Mouse (Mus musculus) CH12.LX (cell line): ENCODE measurements around the gene Tbata. TPM values are rescaled to one million over a fixed set of nuclear protein-coding genes. Genes with fewer than 3 reads are reported as not detected.
A peak's percentile ranks its signal among the peaks of the same experiment; 100 is the strongest.

Source experiments
- DNase-seq: peaks from one replicate; pipeline ENCODE4 v3.0.0-alpha.2; 2013; ENCODE audit errors: extremely low read depth
- H3K27ac ChIP-seq: 2 replicates; pipeline ENCODE4 v1.5.1; 2012; ENCODE audit warnings: low read depth, mild to moderate bottlenecking, control low read depth, moderate library complexity; ENCODE audit not compliant: insufficient read depth
- H3K27me3 ChIP-seq: replicated peaks from 2 replicates; pipeline ENCODE3; 2012; ENCODE audit warnings: inconsistent platforms
- H3K36me3 ChIP-seq, 2 experiments: replicated peaks in 1 of 2; 2 replicates each; pipeline versions ENCODE3 to v1.6.1; 2012; ENCODE audit warnings: inconsistent platforms in 1 of 2, low read length in 1 of 2, mild to moderate bottlenecking in 1 of 2, mixed read lengths in 1 of 2, moderate library complexity in 1 of 2; ENCODE audit not compliant: control insufficient read depth in 1 of 2, insufficient read depth in 1 of 2
- H3K4me1 ChIP-seq, 2 experiments: 2 replicates each; pipeline ENCODE4 v1.6.1; 2012; ENCODE audit warnings: inconsistent platforms in 1 of 2, moderate library complexity in 1 of 2; ENCODE audit not compliant: insufficient read depth in 2 of 2, control insufficient read depth in 1 of 2
- H3K4me2 ChIP-seq: 2 replicates; pipeline ENCODE4 v1.6.1; 2012; ENCODE audit warnings: low read depth, mild to moderate bottlenecking, control low read depth; ENCODE audit not compliant: poor library complexity, insufficient read depth, severe bottlenecking
- H3K4me3 ChIP-seq, 3 experiments: fragments of 150-350 bp in 1 of 3; sonication (generic) in 1 of 3; replicated peaks in 1 of 3; 2 replicates each; pipeline versions ENCODE3 to v1.5.1; 2011 to 2012; ENCODE audit warnings: low read depth in 2 of 3, low read length in 2 of 3, mild to moderate bottlenecking in 2 of 3, moderate library complexity in 2 of 3, control low read depth in 1 of 3, improper control_type of control experiment in 1 of 3, inconsistent platforms in 1 of 3, mixed read lengths in 1 of 3; ENCODE audit not compliant: poor library complexity in 1 of 3
- H3K79me2 ChIP-seq: replicated peaks from 2 replicates; pipeline ENCODE4 v1.6.1; 2012; ENCODE audit warnings: mild to moderate bottlenecking, moderate library complexity; ENCODE audit not compliant: control insufficient read depth, poor library complexity, insufficient read depth, severe bottlenecking; ENCODE audit errors: extremely low read depth
- H3K9ac ChIP-seq: 2 replicates; pipeline ENCODE4 v1.6.1; 2012; ENCODE audit warnings: low read depth, mild to moderate bottlenecking, control low read depth, moderate library complexity; ENCODE audit not compliant: insufficient read depth
- H3K9me3 ChIP-seq: replicated peaks from 2 replicates; pipeline ENCODE3; 2012; ENCODE audit warnings: low read length, inconsistent platforms, mixed read lengths
- CHD1 ChIP-seq: IDR thresholded peaks from 2 replicates; pipeline ENCODE4 v1.6.1; 2012; ENCODE audit warnings: low read depth, low read length, improper control_type of control experiment, inconsistent platforms
- ELF1 ChIP-seq: IDR thresholded peaks from 2 replicates; pipeline ENCODE4 v1.6.1; 2014; ENCODE audit warnings: low read depth, mild to moderate bottlenecking, inconsistent platforms, low read length, improper control_type of control experiment
- EP300 ChIP-seq: IDR thresholded peaks from 2 replicates; pipeline ENCODE4 v1.6.1; 2011; ENCODE audit warnings: low read length, improper control_type of control experiment
- ETS1 ChIP-seq: conservative IDR thresholded peaks from 2 replicates; pipeline ENCODE4 v1.6.1; 2012; ENCODE audit warnings: low read depth, mild to moderate bottlenecking, inconsistent platforms, low read length, improper control_type of control experiment, moderate library complexity
- HCFC1 ChIP-seq: IDR thresholded peaks from 2 replicates; pipeline ENCODE4 v1.6.1; 2012; ENCODE audit warnings: low read depth, mild to moderate bottlenecking, inconsistent platforms, low read length, improper control_type of control experiment
- IRF4 ChIP-seq: IDR thresholded peaks from 2 replicates; pipeline ENCODE4 v1.6.1; 2014; ENCODE audit warnings: low read depth, mild to moderate bottlenecking, inconsistent platforms, low read length, improper control_type of control experiment
- JUN ChIP-seq: IDR thresholded peaks from 2 replicates; pipeline ENCODE4 v1.6.1; 2011; ENCODE audit warnings: low read depth, mild to moderate bottlenecking, low read length, improper control_type of control experiment, moderate library complexity; ENCODE audit not compliant: insufficient read depth
- MAFK ChIP-seq: IDR thresholded peaks from 2 replicates; pipeline ENCODE4 v1.6.1; 2011; ENCODE audit warnings: low read length, improper control_type of control experiment; ENCODE audit not compliant: insufficient replicate concordance
- MXI1 ChIP-seq: IDR thresholded peaks from 2 replicates; pipeline ENCODE4 v1.6.1; 2011; ENCODE audit warnings: mild to moderate bottlenecking, low read depth, low read length, improper control_type of control experiment
- NELFE ChIP-seq: IDR thresholded peaks from 2 replicates; pipeline ENCODE4 v1.6.1; 2011; ENCODE audit warnings: low read depth, low read length, improper control_type of control experiment
- NRF1 ChIP-seq: IDR thresholded peaks from 2 replicates; pipeline ENCODE4 v1.6.1; 2014; ENCODE audit warnings: low read depth, mild to moderate bottlenecking, inconsistent platforms, low read length, improper control_type of control experiment, moderate library complexity
- POLR2A ChIP-seq: IDR thresholded peaks from 2 replicates; pipeline ENCODE4 v1.6.1; 2011; ENCODE audit warnings: low read depth, mild to moderate bottlenecking, improper control_type of control experiment, low read length
- SMC3 ChIP-seq: IDR thresholded peaks from 2 replicates; pipeline ENCODE4 v1.6.1; 2011; ENCODE audit warnings: low read depth, low read length, improper control_type of control experiment
- TBP ChIP-seq: conservative IDR thresholded peaks from 2 replicates; pipeline ENCODE4 v1.6.1; 2011; ENCODE audit warnings: low read depth, low read length, improper control_type of control experiment
- UBTF ChIP-seq: IDR thresholded peaks from 2 replicates; pipeline ENCODE4 v1.6.1; 2012; ENCODE audit warnings: low read depth, mild to moderate bottlenecking, inconsistent platforms, low read length, improper control_type of control experiment, moderate library complexity
- USF1 ChIP-seq: IDR thresholded peaks from 2 replicates; pipeline ENCODE4 v1.6.1; 2014; ENCODE audit warnings: low read depth, mild to moderate bottlenecking, inconsistent platforms, low read length, improper control_type of control experiment
- USF2 ChIP-seq: conservative IDR thresholded peaks from 2 replicates; pipeline ENCODE4 v1.6.1; 2011; ENCODE audit warnings: low read depth, low read length, improper control_type of control experiment
- ZKSCAN1 ChIP-seq: IDR thresholded peaks from 2 replicates; pipeline ENCODE4 v1.6.1; 2012; ENCODE audit warnings: low read depth, inconsistent platforms, low read length, improper control_type of control experiment, borderline replicate concordance
- ZMIZ1 ChIP-seq: IDR thresholded peaks from 2 replicates; pipeline ENCODE4 v1.6.1; 2012; ENCODE audit warnings: low read depth, mild to moderate bottlenecking, inconsistent platforms, low read length, improper control_type of control experiment
- ZNF384 ChIP-seq: IDR thresholded peaks from 2 replicates; pipeline ENCODE4 v1.6.1; 2012; ENCODE audit warnings: low read depth, low read length, improper control_type of control experiment, inconsistent platforms
- dilution Hi-C: fragments of 300-500 bp; cut with MboI; formaldehyde crosslinking; loops from 2 replicates; pipeline ENCODE4 v1.14.3; 2020; ENCODE audit warnings: low sequenced_read_pairs; ENCODE audit not compliant: extremely low pct_unique_long_range_greater_than_20kb, extremely low pct_ligation_motif_present
- in situ Hi-C: fragments of 300-500 bp; cut with MboI; formaldehyde crosslinking; loops from 3 replicates; pipeline ENCODE4 v1.14.3; 2019; ENCODE audit warnings: low sequenced_read_pairs, low pct_ligation_motif_present, low pct_unique_long_range_greater_than_20kb, mixed read lengths
- polyA plus RNA-seq: library from polyadenylated mRNA; unstranded; fragments of >175 nt; gene quantifications from 2 replicates; pipeline ENCODE4 v1.2.1, GENCODE M21; 2012; ENCODE audit warnings: low read depth; ENCODE audit not compliant: insufficient read length
- total RNA-seq, 2 experiments: library from RNA; depleted of rRNA; stranded (reverse); fragments of 300-350 nt in 1 of 2; fragments of >200 nt in 1 of 2; gene quantifications; 2 replicates each; pipeline ENCODE4 v1.2.3; 2012 to 2014

Gene Tbata
- total and polyA plus RNA-seq, 3 experiments = 0.17 to 0.73 TPM; not detected in 1

- Histone ChIP-seq H3K27me3 (peaks cover 9% of the 10 kb centered on the region), H3K27ac (no peak overlapping the region), H3K4me3 (no peak overlapping the region), H3K9ac (no peak overlapping the region), H3K79me2 (no peaks in the 10 kb centered on the region), H3K4me2 (no peak overlapping the region), H3K36me3 (no peaks in the 10 kb centered on the region), H3K4me1 (peaks cover 0 to 14% of the 10 kb centered on the region in 2 experiments; a peak in 2 of 4 replicates), H3K9me3 (no peaks in the 10 kb centered on the region)
- no peak for TF ChIP-seq UBTF
- TF ChIP-seq TBP = no peak
- TF ChIP-seq ZKSCAN1 = no peak
- TF ChIP-seq USF2 = no peak
- no peak for TF ChIP-seq MAFK
- no peak for TF ChIP-seq POLR2A
- TF ChIP-seq ZNF384 = no peak
- no peak for TF ChIP-seq NELFE
- TF ChIP-seq ZMIZ1 = no peak
- no peak for TF ChIP-seq USF1
- TF ChIP-seq HCFC1 = no peak
- no peak for TF ChIP-seq CHD1
- TF ChIP-seq JUN = no peak
- TF ChIP-seq ELF1 = no peak
- no peak for TF ChIP-seq SMC3
- TF ChIP-seq ETS1 = no peak
- TF ChIP-seq EP300 = no peak
- TF ChIP-seq NRF1 = no peak
- TF ChIP-seq IRF4 = no peak
- in situ Hi-C loops (no loop called here), dilution Hi-C loops (no loop called here)
- DNase-seq = no peak
Measured at GRCm38 (mm10) chr10:61232858-61233567, 61.3 kb downstream of the Tbata start.

DNA sequence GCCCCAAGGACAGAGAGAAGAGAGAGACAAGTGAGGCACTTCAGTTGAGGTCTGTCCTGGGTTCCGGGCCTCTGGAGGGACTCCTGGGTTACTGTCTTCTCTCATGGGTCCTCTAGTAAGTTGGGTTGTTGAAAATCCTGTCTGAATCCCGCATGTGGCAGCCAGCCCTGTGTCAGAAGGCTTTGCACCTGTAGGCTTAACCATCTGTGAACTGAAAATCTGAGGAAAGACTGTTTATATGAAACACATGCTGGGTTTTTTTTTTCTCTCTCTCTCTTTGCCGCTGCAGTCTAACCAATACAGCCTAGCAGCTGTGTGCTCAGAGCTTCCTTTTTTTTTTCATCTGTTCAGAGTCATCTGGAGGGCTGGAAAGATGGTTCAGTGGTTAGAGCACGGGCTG is 62.6 kb downstream of the Tbata start:
- in situ Hi-C loops = no loop called here

More for the DNA sequence above, 62.6 kb downstream of the Tbata start:
- no peak for DNase-seq
- H3K9ac ChIP-seq = no peak overlapping the region
- TF ChIP-seq ZNF384 = peak; percentile 51
- no peak for TF ChIP-seq MXI1
- TF ChIP-seq JUN = no peak
- TF ChIP-seq ETS1 = no peak
- TF ChIP-seq, all 38 proteins: peak for 1
- Histone ChIP-seq H3K79me2 (no peaks in the 10 kb centered on the region), H3K4me1 (peaks cover 0 to 16% of the 10 kb centered on the region in 2 experiments; a peak in 2 of 4 replicates), H3K9me3 (peaks cover 8% of the 10 kb centered on the region), H3K27ac (no peak overlapping the region), H3K4me2 (no peak overlapping the region), H3K4me3 (no peak overlapping the region), H3K36me3 (no peaks in the 10 kb centered on the region), H3K27me3 (peaks cover 6% of the 10 kb centered on the region)
- dilution Hi-C loops = no loop called here
